Mouse (Mus musculus) layer of hippocampus, adult 8-10 months (tissue): ENCODE measurements around the gene Usp22. TPM values are rescaled to one million over a fixed set of nuclear protein-coding genes. Genes with fewer than 3 reads are reported as not detected.

Source experiments
- DNase-seq, 2 experiments: peaks; one replicate each; pipeline ENCODE4 v3.0.0; 2022; ENCODE audit warnings: low spot score in 2 of 2
- total RNA-seq, 4 experiments: library from RNA; stranded (reverse); gene quantifications; 2 replicates each; pipeline ENCODE4 v1.2.4; 2022

Usp22 gene
- total RNA-seq, 4 experiments from 2014 or later: 195 to 218 (median 201) TPM

- no peak for DNase-seq
Measured at GRCm38 (mm10) chr11:61109707-61110106, 65.1 kb downstream of the Usp22 start.

GRCm38 (mm10) chr11:61108911-61109361, 65.9 kb downstream of the Usp22 start:
- no peak for DNase-seq

DNA sequence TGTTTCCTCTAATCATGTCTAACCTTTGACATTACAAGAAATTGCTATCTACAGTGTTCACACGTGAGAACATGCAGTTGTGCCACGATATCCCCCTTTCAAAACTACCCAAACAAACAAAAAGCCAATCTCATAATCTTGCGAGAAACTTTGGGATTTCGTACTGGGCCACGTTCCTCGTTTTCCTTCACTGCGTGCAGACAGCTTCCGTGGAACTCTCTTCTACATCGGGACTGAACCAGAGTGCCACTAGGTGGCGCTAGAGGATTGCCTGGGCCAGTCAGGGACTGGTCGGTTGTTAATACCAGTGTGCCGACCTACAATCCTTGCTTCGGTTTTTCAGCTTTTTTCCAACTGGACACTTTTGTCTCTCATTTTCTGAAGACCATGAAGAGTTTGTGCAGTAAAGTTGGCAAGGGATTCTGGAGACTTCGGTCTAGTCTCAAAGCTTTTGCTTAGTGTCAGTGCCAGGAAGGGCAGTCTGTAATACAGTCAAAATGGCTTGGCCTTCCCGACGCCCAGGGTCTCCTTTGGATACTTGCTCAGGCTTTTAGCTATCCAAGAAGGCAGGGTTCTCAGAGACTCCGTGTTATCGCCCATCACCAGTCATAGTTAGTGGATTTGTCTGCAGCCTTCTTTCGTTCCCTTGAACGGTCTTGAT, 70.5 kb downstream of the Usp22 start:
- peak; percentile 60 to 86 for DNase-seq

DNA sequence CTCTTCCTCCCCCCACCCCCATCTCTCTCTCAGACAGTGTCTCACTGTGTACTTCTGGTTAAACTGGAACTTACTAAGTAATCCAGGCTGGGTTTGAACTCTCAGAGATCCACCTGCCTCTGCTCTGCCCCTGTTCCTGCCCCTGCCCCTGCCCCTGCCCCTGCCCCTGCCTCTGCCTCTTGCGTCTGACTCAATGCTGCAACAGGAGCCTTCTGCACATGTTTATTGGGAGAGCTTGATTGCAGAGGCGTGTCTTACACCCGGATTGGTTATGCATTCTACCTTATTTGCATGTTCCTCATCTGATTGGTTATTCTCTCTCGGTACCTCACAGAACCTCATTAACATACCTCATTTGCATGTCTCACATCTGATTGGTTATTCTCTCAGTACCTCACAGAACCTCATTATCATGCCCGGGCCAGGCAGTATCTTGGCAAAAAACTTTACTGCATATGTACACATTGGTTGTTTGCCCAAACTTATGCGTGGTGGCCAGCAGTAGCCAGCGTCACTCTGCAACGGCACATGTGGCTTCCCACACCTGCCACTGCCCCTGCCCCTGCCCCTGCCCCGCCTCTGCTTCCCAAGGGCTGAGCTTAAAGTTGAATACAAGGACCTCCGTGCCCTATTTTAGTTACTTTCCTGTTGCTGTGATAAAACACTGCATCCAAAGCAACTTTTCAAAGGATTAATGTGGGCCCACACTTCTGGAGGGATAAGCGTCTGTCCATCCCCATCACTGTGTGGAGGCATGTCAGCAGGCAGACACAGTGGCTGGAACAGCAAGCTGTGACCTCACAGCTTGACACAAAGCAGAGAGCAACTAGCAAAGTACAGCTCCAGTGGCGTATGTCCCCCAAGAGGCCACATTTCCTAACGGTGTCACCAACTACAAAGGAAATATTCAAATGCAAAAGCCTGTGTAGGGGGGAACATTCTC, 72.2 kb downstream of the Usp22 start:
- no peak for DNase-seq

Other genes starting within 250 kb of the Usp22 start
- gene Map2k3, start 243.0 kb downstream of the Usp22 start, total RNA-seq: 10 to 100 TPM; 12.8 to 19.8 (median 16.8) TPM
- 1 to 10 TPM; 6.7 to 7.8 (median 7.4) TPM for gene Kcnj12, start 152.5 kb downstream of the Usp22 start, total RNA-seq
- 1 to 10 TPM; 2.3 to 3.2 (median 2.8) TPM for gene Tnfrsf13b, start 48.3 kb downstream of the Usp22 start, total RNA-seq
- gene Aldh3a1, start 32.5 kb upstream of the Usp22 start, total RNA-seq: 1 to 10 TPM in 3 of 4 experiments, under 1 TPM in 1; 0.72 to 2.1 (median 1.5) TPM
- gene Aldh3a2, start 92.4 kb upstream of the Usp22 start, total RNA-seq: 10 to 100 TPM; 60.4 to 66.4 (median 61.1) TPM
- under 1 TPM in 3 of 4 experiments, not detected in 1; 0.31 to 0.39 (median 0.32) TPM for gene Slc47a2, start 167.8 kb upstream of the Usp22 start, total RNA-seq
- gene Slc47a1, start 203.3 kb upstream of the Usp22 start, total RNA-seq: 1 to 10 TPM; 1.3 to 2.1 (median 1.5) TPM